9 mouse cellular contexts compared by ENCODE assay signal in genomic region chr15:88868024-88868742, GRCm38 (mm10). TPM values are rescaled to one million over a fixed set of nuclear protein-coding genes. Genes with fewer than 3 reads are reported as not detected.
DNase-seq lines count a peak whose midpoint lies in the region; ATAC-seq and TF ChIP-seq lines count a peak whose summit lies in the region.
"Had no signal": no experiment of that assay in that cellular context is flagged by ENCODE, and none has a peak within 500 bp of the region (broad histone marks: within the 10 kb centered on the region; RNA-seq: fewer than 3 reads in every experiment).

No protein-coding gene starts in this region.

- H3K4me1 ChIP-seq in forebrain, embryonic 10.5 days = peaks cover 54% of the 10 kb centered on the region
- peaks cover 18% of the 10 kb centered on the region for H3K4me1 ChIP-seq in forebrain, embryonic 16.5 days (replicated peaks; ENCODE audit: control insufficient read depth, insufficient read depth, low read length)
- peaks cover 36% of the 10 kb centered on the region for H3K4me1 ChIP-seq in kidney, embryonic 14.5 days (ENCODE audit: control insufficient read depth, insufficient read depth, low read length)
- peaks cover 26% of the 10 kb centered on the region; the same call in 1 of the 2 replicates for H3K4me1 ChIP-seq in lung, postnatal 0 days (ENCODE audit: insufficient read depth, low read depth, low read length)

- ATAC-seq in forebrain, embryonic 16.5 days = no peak
- no peak for ATAC-seq in kidney, embryonic 14.5 days (ENCODE audit: low FRiP score, low TSS enrichment)
- peak; percentile 37 for ATAC-seq in lung, postnatal 0 days
- ATAC-seq in CD4-positive, CD25-positive, alpha-beta regulatory T cell, adult 4 months = no peak
- ATAC-seq in activated CD4-positive, CD25-positive, alpha-beta regulatory T cell, adult 4 months = no peak

- no peak for TF ChIP-seq CTCF in lung, postnatal 0 days (IDR thresholded peaks at IDR 0.05)

- DNase-seq in forebrain, embryonic 10.5 days (ENCODE audit: extremely low spot score, low spot score) = no peak
- peak; percentile 84 to 91 for DNase-seq in heart, adult 18-20 months
- peak; percentile 77 for DNase-seq in lung, postnatal 0 days (ENCODE audit: low spot score)
- DNase-seq in left cerebral cortex, adult 18-20 months (ENCODE audit: low spot score in 2 of 2) = no peak
- DNase-seq: cerebellum, adult 11 months had no signal

- peaks cover 47% of the 10 kb centered on the region for H3K36me3 ChIP-seq in forebrain, embryonic 10.5 days (replicated peaks)
- H3K36me3 ChIP-seq in forebrain, embryonic 16.5 days (ENCODE audit: control insufficient read depth, insufficient read depth) = peaks cover 18% of the 10 kb centered on the region; the same call in 1 of the 2 replicates
- H3K36me3 ChIP-seq in kidney, embryonic 14.5 days (ENCODE audit: control insufficient read depth, insufficient read depth, low read length) = peaks cover 28% of the 10 kb centered on the region
- peaks cover 9% of the 10 kb centered on the region; the same call in 1 of the 2 replicates for H3K36me3 ChIP-seq in lung, postnatal 0 days (ENCODE audit: insufficient read depth, low read length)

- peak overlapping the region; percentile 59 for H3K27ac ChIP-seq in forebrain, embryonic 10.5 days
- H3K27ac ChIP-seq in forebrain, embryonic 16.5 days (ENCODE audit: low read length) = no peak overlapping the region
- peak overlapping the region; percentile 2; the same call in 1 of the 2 replicates for H3K27ac ChIP-seq in kidney, embryonic 14.5 days (ENCODE audit: low read depth, low read length)
- peak overlapping the region; percentile 85 for H3K27ac ChIP-seq in lung, postnatal 0 days (ENCODE audit: low read length)

- H3K4me3 ChIP-seq in forebrain, embryonic 10.5 days = no peak overlapping the region; the same call in 1 of the 2 replicates
- no peak overlapping the region for H3K4me3 ChIP-seq in forebrain, embryonic 16.5 days (replicated peaks; ENCODE audit: low read length)
- no peak overlapping the region for H3K4me3 ChIP-seq in kidney, embryonic 14.5 days (ENCODE audit: low read length)
- no peak overlapping the region for H3K4me3 ChIP-seq in lung, postnatal 0 days (ENCODE audit: low read depth, low read length)

- no peaks in the 10 kb centered on the region; the same call in 1 of the 2 replicates for H3K9me3 ChIP-seq in forebrain, embryonic 10.5 days
- no peaks in the 10 kb centered on the region for H3K9me3 ChIP-seq in forebrain, embryonic 16.5 days (ENCODE audit: control insufficient read depth, low read length)
- no peaks in the 10 kb centered on the region for H3K9me3 ChIP-seq in kidney, embryonic 14.5 days (ENCODE audit: control insufficient read depth, low read length)
- H3K9me3 ChIP-seq in lung, postnatal 0 days (ENCODE audit: low read length) = no peaks in the 10 kb centered on the region

- TF ChIP-seq EP300 in lung, postnatal 0 days (IDR thresholded peaks at IDR 0.05) = no peak

- 78% methylated on average over 6 of the region's 6 CpGs for WGBS in forebrain, embryonic 10.5 days
- 95% methylated on average over 6 of the region's 6 CpGs for WGBS in forebrain, embryonic 16.5 days
- WGBS in kidney, embryonic 14.5 days = 74% methylated on average over 6 of the region's 6 CpGs
- WGBS in lung, postnatal 0 days = 75% methylated on average over 6 of the region's 6 CpGs

- H3K27me3 ChIP-seq in forebrain, embryonic 10.5 days (ENCODE audit: poor library complexity, severe bottlenecking) = no peaks in the 10 kb centered on the region
- H3K27me3 ChIP-seq in forebrain, embryonic 16.5 days (replicated peaks; ENCODE audit: control insufficient read depth, insufficient read depth, low read length) = no peaks in the 10 kb centered on the region
- no peaks in the 10 kb centered on the region for H3K27me3 ChIP-seq in kidney, embryonic 14.5 days (ENCODE audit: control insufficient read depth, insufficient read depth, low read length)
- H3K27me3 ChIP-seq in lung, postnatal 0 days (replicated peaks; ENCODE audit: insufficient read depth, low read length) = no peaks in the 10 kb centered on the region

- H3K4me2 ChIP-seq in forebrain, embryonic 16.5 days (ENCODE audit: low read length) = no peak overlapping the region
- no peak overlapping the region for H3K4me2 ChIP-seq in kidney, embryonic 14.5 days (replicated peaks; ENCODE audit: low read depth, low read length)
- H3K4me2 ChIP-seq in lung, postnatal 0 days (replicated peaks; ENCODE audit: low read depth, low read length) = no peak overlapping the region

- no peak overlapping the region for H3K9ac ChIP-seq in forebrain, embryonic 16.5 days (replicated peaks; ENCODE audit: low read depth, low read length)
- no peak overlapping the region for H3K9ac ChIP-seq in kidney, embryonic 14.5 days (ENCODE audit: low read depth, low read length)
- H3K9ac ChIP-seq in lung, postnatal 0 days (replicated peaks; ENCODE audit: low read depth) = no peak overlapping the region

RNA-seq across cellular contexts. Expression of gene Pim3, which starts 6.2 kb away (rescaled TPM):
- 40.3 and 43.6 TPM in 2 replicates for polyA plus RNA-seq in forebrain, embryonic 10.5 days (2016; fragmentation: Nextera tagmentation; extraction: Ambion mirVana)
- 58.2 and 70.7 TPM in 2 replicates for polyA plus RNA-seq in forebrain, embryonic 16.5 days (2015; fragmentation: Nextera tagmentation; extraction: Ambion mirVana)
- 100 to 1,000 TPM in 1 of 2 experiments, 10 to 100 TPM in 1; 97.9 to 139 TPM for total RNA-seq in heart, adult 18-20 months (2021)
- 37.4 and 46.2 TPM in 2 replicates for polyA plus RNA-seq in kidney, embryonic 14.5 days (2014; fragmentation: Nextera tagmentation; extraction: Ambion mirVana)
- polyA plus RNA-seq in lung, postnatal 0 days (2015; fragmentation: Nextera tagmentation; extraction: Ambion mirVana) = 66.0 and 69.6 TPM in 2 replicates
- total RNA-seq in left cerebral cortex, adult 18-20 months (2021) = 10 to 100 TPM; 36.3 to 45.9 TPM
- polyA plus RNA-seq in CD4-positive, CD25-positive, alpha-beta regulatory T cell, adult 4 months (2017; shearing (Covaris generic)) = 1 to 10 TPM; 1.5 to 4.3 TPM
- polyA plus RNA-seq in activated CD4-positive, CD25-positive, alpha-beta regulatory T cell, adult 4 months (2017; shearing (Covaris generic)) = 1 to 10 TPM; 2.6 to 3.6 TPM

RNA-seq across cellular contexts. Expression of gene Creld2, which starts 48.7 kb away (rescaled TPM):
- 96.5 and 103 TPM in 2 replicates for polyA plus RNA-seq in forebrain, embryonic 10.5 days (2016; fragmentation: Nextera tagmentation; extraction: Ambion mirVana)
- 57.3 and 60.4 TPM in 2 replicates for polyA plus RNA-seq in forebrain, embryonic 16.5 days (2015; fragmentation: Nextera tagmentation; extraction: Ambion mirVana)
- 10 to 100 TPM; 19.6 to 28.7 TPM for total RNA-seq in heart, adult 18-20 months (2021)
- polyA plus RNA-seq in kidney, embryonic 14.5 days (2014; fragmentation: Nextera tagmentation; extraction: Ambion mirVana) = 80.3 and 100 TPM in 2 replicates
- 62.6 and 76.5 TPM in 2 replicates for polyA plus RNA-seq in lung, postnatal 0 days (2015; fragmentation: Nextera tagmentation; extraction: Ambion mirVana)
- total RNA-seq in left cerebral cortex, adult 18-20 months (2021) = 10 to 100 TPM; 26.6 to 33.3 TPM
- 10 to 100 TPM; 24.7 to 25.1 TPM for polyA plus RNA-seq in CD4-positive, CD25-positive, alpha-beta regulatory T cell, adult 4 months (2017; shearing (Covaris generic))
- polyA plus RNA-seq in activated CD4-positive, CD25-positive, alpha-beta regulatory T cell, adult 4 months (2017; shearing (Covaris generic)) = 10 to 100 TPM; 25.4 to 30.9 TPM

RNA-seq across cellular contexts. Expression of gene Alg12, which starts 49.1 kb away (rescaled TPM):
- polyA plus RNA-seq in forebrain, embryonic 10.5 days (2016; fragmentation: Nextera tagmentation; extraction: Ambion mirVana) = 10.6 and 11.4 TPM in 2 replicates
- polyA plus RNA-seq in forebrain, embryonic 16.5 days (2015; fragmentation: Nextera tagmentation; extraction: Ambion mirVana) = 6.6 and 8.8 TPM in 2 replicates
- total RNA-seq in heart, adult 18-20 months (2021) = 1 to 10 TPM; 8.3 to 8.8 TPM
- polyA plus RNA-seq in kidney, embryonic 14.5 days (2014; fragmentation: Nextera tagmentation; extraction: Ambion mirVana) = 8.6 and 13.7 TPM in 2 replicates
- polyA plus RNA-seq in lung, postnatal 0 days (2015; fragmentation: Nextera tagmentation; extraction: Ambion mirVana) = 7.2 and 7.9 TPM in 2 replicates
- 10 to 100 TPM; 13.0 to 13.6 TPM for total RNA-seq in left cerebral cortex, adult 18-20 months (2021)
- 10 to 100 TPM; 17.1 to 23.5 TPM for polyA plus RNA-seq in CD4-positive, CD25-positive, alpha-beta regulatory T cell, adult 4 months (2017; shearing (Covaris generic))
- 10 to 100 TPM; 13.5 to 15.0 TPM for polyA plus RNA-seq in activated CD4-positive, CD25-positive, alpha-beta regulatory T cell, adult 4 months (2017; shearing (Covaris generic))

Comparison
In these comparisons a context has a peak if more than half of its experiments do, and no peak if none do; other contexts are left out.
1. DNase-seq: peak in heart, adult 18-20 months (2 of 2) and lung, postnatal 0 days (single experiment); none in forebrain, embryonic 10.5 days (single experiment) and left cerebral cortex, adult 18-20 months (0 of 2).